Mouse (Mus musculus) erythroblast, adult 5-6 weeks (primary cell): ENCODE results near the gene Trpv4. TPM values are rescaled to one million over a fixed set of nuclear protein-coding genes. Genes with fewer than 3 reads are reported as not detected.
A peak's percentile ranks its signal among the peaks of the same experiment; 100 is the strongest.

Experiments used
- ATAC-seq: replicated peaks from 2 replicates; pipeline ENCODE4 v1.8.0; 2016; ENCODE audit warnings: moderate number of reproducible peaks, mild to moderate bottlenecking, moderate TSS enrichment, inconsistent platforms; ENCODE audit not compliant: poor library complexity, low FRiP score, severe bottlenecking
- total RNA-seq, 2 experiments: library from RNA; stranded (forward) in 1 of 2; stranded (reverse) in 1 of 2; fragments of 150-400 nt in 1 of 2; fragments of 200-764, 138-1000 nt in 1 of 2; gene quantifications; 2 replicates each; pipeline versions ENCODE4 v1.2.3 to v1.2.4; 2015 to 2017; ENCODE audit warnings: low replicate concordance in 2 of 2

The Trpv4 gene
- total RNA-seq, 2 experiments from 2014 or later, result not detected

DNA sequence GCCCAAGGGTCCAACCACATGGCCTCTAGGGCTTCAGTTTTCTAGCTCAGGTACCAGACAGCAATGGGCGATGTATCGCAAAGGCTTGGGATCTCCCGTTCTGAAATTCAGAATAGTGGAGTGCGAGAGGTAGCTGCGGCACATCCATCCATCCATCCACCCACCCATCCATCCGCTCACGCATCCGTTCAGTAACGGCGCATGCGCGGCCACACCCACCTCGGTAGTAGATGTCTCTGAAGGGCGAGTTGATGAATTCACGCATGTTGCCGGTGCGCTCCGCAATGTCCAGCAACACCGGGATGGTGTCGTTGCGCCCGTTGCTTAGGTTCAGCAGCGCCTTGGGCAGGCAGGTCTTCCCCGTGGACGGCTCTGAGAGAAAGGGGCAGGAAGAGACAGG is 22.1 kb downstream of the Trpv4 start:
- ATAC-seq, result no peak

GRCm38 (mm10) chr5:114631336-114631735 is 26.9 kb downstream of the Trpv4 start:
- 0 out of 2 replicates have a peak, but pooled peaks have one; percentile 35 for ATAC-seq

DNA sequence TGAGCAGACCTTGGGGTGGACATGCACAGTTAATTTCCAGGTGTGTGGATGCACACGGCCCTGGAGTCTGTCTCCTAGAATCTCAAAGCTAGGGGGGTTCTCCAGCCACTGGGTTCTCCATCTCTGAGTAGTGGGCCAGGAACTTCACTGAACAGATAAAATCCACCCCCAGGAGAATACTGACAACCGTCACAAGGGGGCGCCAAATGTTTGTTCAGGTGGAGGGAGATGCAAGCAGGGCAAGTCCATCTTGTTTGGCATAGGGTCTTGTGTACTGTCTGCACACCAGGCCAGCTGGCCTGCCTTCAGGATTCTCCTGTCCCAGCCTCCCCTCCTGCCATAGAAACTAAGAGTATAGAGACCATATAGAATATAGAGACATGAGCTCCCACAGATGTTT is 32.6 kb downstream of the Trpv4 start:
- no peak for ATAC-seq

GRCm38 (mm10) chr5:114620305-114620704 is 37.9 kb downstream of the Trpv4 start:
- 0 out of 2 replicates have a peak, but pooled peaks have one; percentile 46 for ATAC-seq

GRCm38 (mm10) chr5:114618851-114619250 is 39.4 kb downstream of the Trpv4 start:
- ATAC-seq, result no peak; the same call in 1 of the 2 replicates

GRCm38 (mm10) chr5:114617809-114618208 is 40.4 kb downstream of the Trpv4 start:
- ATAC-seq, result no peak

- ATAC-seq, result no peak
Observed at GRCm38 (mm10) chr5:114616336-114617061, 41.7 kb downstream of the Trpv4 start.

- no peak for ATAC-seq
Observed at GRCm38 (mm10) chr5:114614863-114615262, 43.4 kb downstream of the Trpv4 start.

DNA sequence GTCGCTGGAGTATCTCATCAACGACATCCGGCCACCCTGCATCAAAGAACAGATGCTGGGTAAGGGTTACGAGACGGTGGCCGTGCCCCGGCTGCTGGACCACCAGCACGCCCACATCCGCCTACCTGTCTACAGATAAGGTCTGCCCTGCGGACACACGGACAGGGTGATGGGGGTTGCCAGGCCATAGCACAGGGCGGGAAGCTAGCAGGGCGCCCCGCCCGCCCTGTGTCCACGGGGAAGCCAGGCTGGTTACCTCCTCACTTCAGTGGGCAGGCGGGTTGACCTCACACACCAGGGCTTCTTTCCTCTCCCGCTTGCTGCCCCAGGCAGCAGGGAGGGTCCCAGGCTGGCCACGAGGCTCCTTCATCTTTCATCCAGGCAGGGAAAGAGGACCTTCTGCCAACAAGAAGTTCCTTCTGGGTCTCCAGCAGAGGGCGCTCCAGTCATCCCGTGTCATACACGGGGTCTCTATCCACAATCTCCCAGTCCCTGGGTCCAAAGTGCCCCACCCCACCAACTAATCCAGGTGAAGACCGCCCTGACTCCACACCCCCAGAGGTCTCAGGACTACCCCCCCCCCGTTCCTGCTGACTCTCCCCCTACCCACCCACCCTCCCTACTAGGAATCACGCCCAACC is 46.1 kb downstream of the Trpv4 start:
- no peak for ATAC-seq

DNA sequence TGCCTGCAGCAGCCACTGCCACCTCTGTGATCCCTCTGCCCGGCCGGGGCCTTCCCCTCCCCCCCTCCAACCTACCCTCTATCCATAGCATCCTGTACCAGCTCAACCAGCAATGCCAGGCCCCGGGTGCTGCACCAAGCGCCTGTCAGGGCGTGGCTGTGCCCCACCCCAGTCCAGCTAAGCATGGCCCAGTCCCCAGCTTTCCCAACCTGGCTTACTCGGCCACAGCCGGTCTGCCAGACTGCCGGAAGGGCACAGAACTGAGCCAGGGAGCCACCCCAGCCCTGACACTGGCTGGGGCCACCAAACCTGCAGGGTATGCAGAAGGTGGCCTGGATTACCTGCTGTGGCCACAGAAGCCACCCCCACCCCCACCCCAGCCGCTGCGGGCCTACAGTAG is 47.0 kb downstream of the Trpv4 start:
- ATAC-seq, result no peak

- ATAC-seq, result 0 out of 2 replicates have a peak, but pooled peaks have one; percentile 40
Observed at GRCm38 (mm10) chr5:114608516-114608915, 49.7 kb downstream of the Trpv4 start.

- no peak for ATAC-seq
Observed at GRCm38 (mm10) chr5:114607651-114608050, 50.6 kb downstream of the Trpv4 start.

- ATAC-seq, result no peak
Observed at GRCm38 (mm10) chr5:114605981-114606380, 52.2 kb downstream of the Trpv4 start.

- ATAC-seq, result no peak
Observed at GRCm38 (mm10) chr5:114604781-114605290, 53.4 kb downstream of the Trpv4 start.

DNA sequence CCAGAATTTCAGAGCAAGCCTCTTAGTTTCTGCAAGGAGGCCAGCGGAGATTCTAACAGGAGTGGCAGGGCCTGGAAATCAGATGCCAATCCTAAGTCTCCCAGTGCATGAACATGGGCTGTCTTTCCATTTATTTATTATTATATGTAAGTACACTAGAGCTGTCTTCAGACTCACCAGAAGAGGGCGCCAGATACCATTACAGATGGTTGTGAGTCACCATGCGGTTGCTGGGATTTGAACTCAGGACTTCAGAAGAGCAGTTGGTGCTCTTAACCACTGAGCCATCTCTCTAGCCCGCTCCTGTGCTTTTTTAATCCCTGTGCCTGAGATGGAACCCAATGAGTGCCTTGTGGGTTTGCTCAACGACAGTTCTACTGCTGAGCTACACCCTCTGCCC is 54.2 kb downstream of the Trpv4 start:
- no peak for ATAC-seq

DNA sequence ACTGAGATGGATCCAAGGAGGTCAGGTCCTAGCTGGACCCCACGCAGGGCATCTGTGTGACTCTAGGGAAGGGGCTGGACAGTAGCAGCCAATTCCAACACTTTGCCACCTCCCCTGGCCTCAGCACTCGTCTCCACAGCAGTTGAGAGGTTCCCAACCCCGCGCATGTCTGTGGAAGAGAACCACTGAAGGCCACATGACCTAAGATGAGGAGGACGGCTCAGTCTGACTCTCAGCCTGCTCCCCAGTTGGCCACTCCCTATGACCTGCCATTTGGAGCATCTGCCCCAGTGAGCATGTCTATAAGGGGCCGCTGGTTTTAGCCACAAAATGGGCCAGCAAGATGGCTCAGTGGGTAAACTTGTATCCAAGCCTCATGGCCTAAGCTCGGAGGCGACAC is 56.2 kb downstream of the Trpv4 start:
- no peak for ATAC-seq

DNA sequence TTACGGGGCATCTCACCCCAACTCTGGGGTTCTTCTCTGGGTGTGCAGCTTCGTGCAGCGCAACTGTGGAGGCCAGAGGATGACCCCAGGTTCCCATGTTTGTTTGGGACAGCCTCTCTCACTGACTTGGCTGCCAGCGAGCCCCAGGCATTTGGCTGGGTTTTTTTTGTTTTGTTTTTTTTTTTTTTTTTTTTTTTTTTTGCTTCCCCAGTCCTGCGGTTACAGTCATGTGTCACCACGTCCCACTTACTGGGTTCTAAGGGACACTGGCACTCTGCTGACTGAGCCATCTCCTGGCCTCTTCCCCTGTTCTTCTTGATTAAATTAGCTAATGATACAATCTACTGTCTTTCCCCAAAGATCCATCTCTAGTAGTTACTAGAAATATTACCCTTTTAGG is 60.6 kb downstream of the Trpv4 start:
- no peak for ATAC-seq

GRCm38 (mm10) chr5:114597222-114597621 is 61.0 kb downstream of the Trpv4 start:
- no peak for ATAC-seq

DNA sequence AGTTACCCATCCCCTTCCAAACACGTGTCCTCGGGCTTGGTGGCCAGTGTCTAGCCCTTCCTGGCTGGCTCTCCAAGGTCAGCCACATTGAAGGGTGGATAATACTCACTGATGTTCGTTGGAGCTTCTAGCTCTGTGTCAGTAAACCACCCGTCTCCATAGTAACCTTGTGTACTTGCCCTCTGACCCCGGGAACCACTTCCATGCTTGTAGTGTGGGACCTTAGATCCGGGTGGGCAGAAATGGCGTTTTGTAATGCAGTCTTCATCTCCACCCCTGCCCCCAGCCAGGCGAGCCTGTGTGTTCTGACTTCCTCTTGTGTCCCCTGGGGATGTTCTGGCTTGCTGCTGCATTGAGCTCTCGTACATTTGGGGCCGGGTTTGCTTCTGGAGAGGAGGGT is 61.6 kb downstream of the Trpv4 start:
- no peak for ATAC-seq

DNA sequence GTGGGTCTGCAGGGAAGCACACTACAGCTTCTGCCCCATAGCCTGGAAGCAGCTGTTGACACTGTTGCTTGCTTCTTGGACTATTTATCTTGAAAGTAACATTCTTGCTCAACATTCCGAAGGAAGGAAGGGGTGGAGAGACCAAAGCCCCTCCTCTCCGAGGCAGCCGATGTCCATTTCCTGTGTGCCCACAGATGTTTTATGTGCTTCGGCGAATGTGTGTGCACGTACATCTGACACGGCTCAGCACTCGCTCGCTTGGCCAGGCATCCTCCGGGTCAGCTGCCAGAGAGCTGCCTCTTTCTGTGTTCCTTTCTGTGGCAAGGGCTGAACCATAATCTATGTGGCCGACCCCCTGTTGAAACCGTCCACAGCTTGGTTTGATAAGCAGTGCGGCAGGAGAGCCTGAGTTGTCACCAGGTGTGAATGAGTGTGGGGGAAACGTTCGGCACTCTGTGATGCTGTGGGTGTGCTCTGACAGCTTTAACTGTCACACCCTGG is 63.4 kb downstream of the Trpv4 start:
- no peak for ATAC-seq

DNA sequence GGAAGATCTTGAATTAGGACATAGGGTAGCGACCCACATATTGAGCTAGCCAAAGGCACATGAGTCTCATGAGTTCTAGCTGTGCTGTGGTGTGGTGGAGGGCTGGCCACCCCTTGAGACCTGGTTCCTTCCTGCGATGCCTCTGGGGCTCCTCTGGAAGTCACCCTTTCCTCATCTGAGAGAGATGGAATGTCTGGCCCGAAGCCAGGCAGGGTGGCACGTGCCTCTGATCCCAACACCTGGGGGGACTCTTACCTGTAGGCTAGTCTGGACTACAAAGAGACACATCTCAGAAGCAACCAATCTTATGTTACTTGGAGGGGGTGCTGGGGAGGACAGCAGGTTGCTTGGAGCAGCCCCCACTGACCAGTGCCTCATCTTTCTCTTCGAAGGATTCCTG is 64.3 kb downstream of the Trpv4 start:
- ATAC-seq, result no peak
